Mouse (Mus musculus): ENCODE data around the gene Tlr5. TPM values are rescaled to one million over a fixed set of nuclear protein-coding genes. Genes with fewer than 3 reads are reported as not detected.

Gene Tlr5
- total RNA-seq, 4 experiments from 2014 or later = 0.16 to 0.94 (median 0.64) TPM

- DNase-seq (ENCODE audit: low spot score in 2 of 2) = no peak
These were observed 34.1 kb downstream of the Tlr5 start for GRCm38 (mm10) chr1:182988646-182989045.

DNA sequence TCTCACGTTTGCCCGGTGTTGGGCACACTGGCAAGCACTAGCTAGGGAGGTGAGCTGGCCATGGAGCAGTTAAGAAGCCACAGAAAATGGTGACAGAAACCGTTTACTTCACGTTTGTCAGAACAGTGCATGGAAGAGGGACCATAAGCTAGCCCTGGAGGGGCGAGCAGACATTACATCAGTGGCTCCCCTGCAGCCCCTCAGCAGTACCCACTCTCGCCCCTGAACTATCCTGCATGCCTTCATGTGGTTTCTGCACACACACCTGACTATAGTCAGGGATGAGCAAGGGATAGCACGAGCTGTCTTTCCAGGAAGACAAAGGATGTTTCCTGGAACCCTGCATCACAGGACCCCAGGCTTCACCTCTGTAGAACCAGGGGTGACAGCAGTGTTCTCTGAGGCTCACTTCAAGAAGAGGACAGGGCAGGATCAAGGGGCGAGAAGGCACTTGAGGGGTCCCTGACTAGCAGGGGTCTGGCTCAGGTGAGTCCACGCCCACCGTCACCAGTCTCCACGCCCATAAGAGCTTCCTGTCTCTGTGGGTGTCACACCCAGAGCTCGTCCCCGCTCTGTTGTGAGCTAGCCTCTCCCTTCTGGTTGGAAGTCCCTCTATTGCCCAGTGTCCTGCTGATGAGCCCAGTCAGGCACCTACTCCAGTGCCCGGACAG, 35.6 kb downstream of the Tlr5 start:
- DNase-seq (ENCODE audit: low spot score in 2 of 2) = no peak

DNA sequence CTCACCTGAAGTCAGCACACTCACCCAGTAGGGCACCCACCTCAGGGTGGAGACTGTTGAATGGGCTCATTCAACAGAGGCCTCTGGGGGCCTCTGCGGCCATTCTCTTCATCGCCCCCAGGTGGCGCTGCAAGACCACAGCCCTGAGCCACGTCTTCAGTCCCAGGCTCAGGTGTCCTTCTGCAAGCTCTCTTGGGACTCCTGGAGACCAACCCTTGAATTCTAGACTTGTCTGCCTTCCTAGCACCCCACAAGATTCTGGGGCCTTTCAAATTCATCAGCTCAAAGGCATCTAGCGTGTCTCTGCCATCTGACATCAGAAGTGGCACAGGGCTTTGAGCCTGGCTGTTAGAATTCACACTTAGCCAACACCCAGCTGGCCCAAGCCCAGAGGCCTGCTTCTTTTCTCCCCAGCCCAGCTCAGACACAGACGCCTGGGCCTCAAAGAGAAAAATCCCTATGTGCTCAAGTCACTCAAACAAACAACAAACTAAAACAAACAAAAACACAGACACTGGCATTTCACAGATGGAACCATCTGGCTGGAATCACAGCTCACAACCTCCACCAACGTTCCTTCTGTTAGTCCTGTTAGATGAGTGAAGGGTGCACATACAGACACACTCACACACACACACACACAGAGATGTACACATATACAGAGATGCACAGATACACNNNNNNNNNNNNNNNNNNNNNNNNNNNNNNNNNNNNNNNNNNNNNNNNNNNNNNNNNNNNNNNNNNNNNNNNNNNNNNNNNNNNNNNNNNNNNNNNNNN, 36.6 kb downstream of the Tlr5 start:
- DNase-seq (ENCODE audit: low spot score in 2 of 2) = peak in 1 of 2 experiments; percentile 54

Other genes with a start within 250 kb of the Tlr5 start
- gene Ccdc185, start 205.6 kb upstream of the Tlr5 start, total RNA-seq (2022) = under 1 TPM; 0.17 to 0.51 (median 0.22) TPM
- 100 to 1,000 TPM; 106 to 118 (median 116) TPM for gene Susd4, start 190.9 kb upstream of the Tlr5 start, total RNA-seq (2022)